Mouse (Mus musculus): ENCODE measurements around the gene Fxyd2. TPM values are rescaled to one million over a fixed set of nuclear protein-coding genes. Genes with fewer than 3 reads are reported as not detected.
A peak's percentile ranks its signal among the peaks of the same experiment; 100 is the strongest.

The Fxyd2 gene
- polyA plus RNA-seq, 1 experiment: 0.64 TPM

DNA sequence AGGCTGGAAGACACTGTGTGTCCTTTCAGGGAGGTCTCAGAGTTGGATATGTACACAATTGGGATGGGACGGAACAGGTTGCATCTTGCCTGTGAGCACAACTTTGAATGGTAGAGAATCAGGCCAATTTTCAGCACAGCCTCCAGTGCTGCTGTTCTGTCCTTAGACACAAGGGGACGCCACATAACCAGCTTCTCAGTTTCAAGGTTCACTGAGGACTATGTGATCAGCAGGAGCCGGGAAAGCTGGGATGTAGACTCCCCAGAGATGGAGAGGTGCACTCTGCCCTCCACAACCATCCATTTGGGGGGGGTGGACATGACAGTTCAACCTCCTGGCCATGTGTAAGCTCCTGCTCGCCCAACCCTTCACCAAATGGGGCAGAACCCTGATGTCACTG lies 16.4 kb downstream of the Fxyd2 start:
- Histone ChIP-seq H3K9me3 (peaks cover 4% of the 10 kb centered on the region; the same call in 1 of the 2 replicates), H3K36me3 (replicated peaks; ENCODE audit: low read length) (no peaks in the 10 kb centered on the region), H3K27me3 (replicated peaks) (peaks cover 49% of the 10 kb centered on the region), H3K4me1 (peaks cover 35% of the 10 kb centered on the region), H3K4me3 (replicated peaks) (no peak overlapping the region)
- no peak for TF ChIP-seq FLI1 (IDR thresholded peaks at IDR 0.05; ENCODE audit: low read length)
- TF ChIP-seq GATA1 (IDR thresholded peaks at IDR 0.05; ENCODE audit: borderline replicate concordance, low read length): no peak

DNA sequence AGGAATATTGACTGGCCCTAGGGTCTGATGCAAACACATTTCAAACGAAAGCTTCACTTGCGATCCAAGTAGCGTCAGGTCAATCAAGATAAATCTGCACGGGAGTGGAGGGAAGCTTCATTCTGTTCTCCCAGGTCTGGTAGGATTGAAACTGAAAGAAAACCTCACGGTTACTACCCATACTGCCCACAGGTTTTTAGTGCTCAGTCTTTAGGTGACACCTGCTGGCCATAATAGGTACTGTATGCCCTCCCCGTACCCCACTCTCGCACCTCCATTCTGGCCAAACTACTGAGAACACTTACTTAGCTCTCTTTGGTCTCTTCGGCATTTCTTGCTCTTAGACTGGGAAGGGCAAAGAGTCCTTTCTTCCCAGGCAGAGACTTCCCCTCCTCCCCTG lies 17.8 kb downstream of the Fxyd2 start:
- Histone ChIP-seq H3K36me3 (replicated peaks; ENCODE audit: low read length) (no peaks in the 10 kb centered on the region), H3K4me1 (peaks cover 28% of the 10 kb centered on the region), H3K27me3 (replicated peaks) (peaks cover 55% of the 10 kb centered on the region), H3K4me3 (replicated peaks) (peak overlapping the region; percentile 90), H3K9me3 (peaks cover 4% of the 10 kb centered on the region; the same call in 1 of the 2 replicates)
- TF ChIP-seq FLI1 (IDR thresholded peaks at IDR 0.05; ENCODE audit: low read length): no peak
- TF ChIP-seq GATA1 (IDR thresholded peaks at IDR 0.05; ENCODE audit: borderline replicate concordance, low read length): no peak

DNA sequence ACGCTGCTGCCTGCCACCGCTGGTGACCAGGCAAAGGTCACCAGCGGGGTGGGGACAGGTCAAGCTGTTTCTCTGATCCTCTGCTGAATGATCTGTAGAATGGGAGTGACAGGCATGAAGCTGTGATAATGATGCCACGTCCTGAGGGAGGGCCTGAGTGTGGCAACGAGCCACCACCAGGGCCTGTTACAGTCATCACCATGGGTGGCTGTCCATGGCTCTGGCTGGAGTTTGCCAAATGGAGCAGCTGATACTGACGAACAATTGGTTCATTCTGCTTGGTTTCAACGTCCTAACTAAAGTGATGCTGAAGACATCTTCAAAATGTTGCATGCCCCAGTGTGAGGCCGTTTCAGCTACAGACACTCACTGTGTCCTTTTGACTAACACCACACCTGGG lies 18.8 kb downstream of the Fxyd2 start:
- peaks cover 60% of the 10 kb centered on the region for H3K27me3 ChIP-seq (replicated peaks)
- H3K9me3 ChIP-seq: peaks cover 4% of the 10 kb centered on the region; the same call in 1 of the 2 replicates
- TF ChIP-seq GATA1 (IDR thresholded peaks at IDR 0.05; ENCODE audit: borderline replicate concordance, low read length): no peak
- TF ChIP-seq FLI1 (IDR thresholded peaks at IDR 0.05; ENCODE audit: low read length): no peak
- peaks cover 25% of the 10 kb centered on the region for H3K4me1 ChIP-seq
- no peak overlapping the region for H3K4me3 ChIP-seq (replicated peaks)
- H3K36me3 ChIP-seq (replicated peaks; ENCODE audit: low read length): no peaks in the 10 kb centered on the region

DNA sequence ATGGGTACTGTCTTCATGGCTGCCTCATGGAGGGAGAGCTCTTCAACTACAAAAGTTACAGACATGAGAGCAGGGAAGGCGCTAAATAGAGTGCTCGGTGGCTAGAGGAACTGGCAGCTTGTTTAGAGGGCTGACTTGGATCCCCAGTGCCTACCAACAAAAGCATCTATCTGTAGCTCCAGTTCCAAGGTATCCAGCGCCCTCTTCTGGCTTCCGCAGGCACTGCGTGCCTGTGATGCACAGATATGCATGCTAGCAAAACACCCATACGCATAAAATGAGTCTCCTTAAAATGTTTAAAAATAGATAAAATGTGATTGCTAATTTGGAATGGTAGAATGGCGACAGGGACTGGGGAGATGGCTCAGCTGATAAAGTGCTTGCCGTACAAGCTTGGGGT lies 21.7 kb downstream of the Fxyd2 start:
- no peak for TF ChIP-seq FLI1 (IDR thresholded peaks at IDR 0.05; ENCODE audit: low read length)
- no peak for TF ChIP-seq GATA1 (IDR thresholded peaks at IDR 0.05; ENCODE audit: borderline replicate concordance, low read length)
- peaks cover 68% of the 10 kb centered on the region for H3K27me3 ChIP-seq (replicated peaks)
- no peaks in the 10 kb centered on the region for H3K36me3 ChIP-seq (replicated peaks; ENCODE audit: low read length)
- H3K4me3 ChIP-seq (replicated peaks): no peak overlapping the region
- H3K4me1 ChIP-seq: peaks cover 20% of the 10 kb centered on the region
- peaks cover 4% of the 10 kb centered on the region; the same call in 1 of the 2 replicates for H3K9me3 ChIP-seq

DNA sequence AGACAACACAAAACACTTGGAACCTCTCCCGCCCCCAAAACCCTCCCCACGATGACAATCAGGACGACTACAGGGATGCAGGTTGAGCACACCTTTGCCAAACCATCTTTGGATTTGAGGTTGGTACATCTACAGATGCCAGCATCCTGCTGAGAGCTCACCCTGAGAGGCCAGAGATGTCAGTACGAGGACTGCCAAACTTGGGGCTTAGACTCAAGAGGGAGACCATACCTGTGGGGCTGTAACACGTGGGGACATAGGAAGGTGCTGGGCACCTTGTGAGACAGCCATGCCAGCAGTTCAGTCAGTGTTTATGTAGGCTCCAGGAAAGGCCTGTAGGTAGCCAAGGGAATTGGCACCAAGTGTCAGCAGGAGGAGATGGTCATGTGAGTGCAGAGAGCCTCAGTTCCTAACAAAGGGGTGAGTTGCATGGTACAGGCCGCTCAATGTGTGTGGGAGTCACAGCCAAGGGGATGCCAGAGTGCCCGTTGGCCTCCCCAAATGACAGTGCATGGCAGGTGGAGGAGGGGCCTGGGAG lies 23.4 kb downstream of the Fxyd2 start:
- Histone ChIP-seq H3K4me1 (peaks cover 4% of the 10 kb centered on the region; the same call in 1 of the 2 replicates), H3K4me3 (replicated peaks) (no peak overlapping the region), H3K36me3 (replicated peaks; ENCODE audit: low read length) (no peaks in the 10 kb centered on the region), H3K9me3 (peaks cover 4% of the 10 kb centered on the region; the same call in 1 of the 2 replicates), H3K27me3 (replicated peaks) (peaks cover 76% of the 10 kb centered on the region)
- TF ChIP-seq GATA1 (IDR thresholded peaks at IDR 0.05; ENCODE audit: borderline replicate concordance, low read length) (no peak), FLI1 (IDR thresholded peaks at IDR 0.05; ENCODE audit: low read length) (no peak)

DNA sequence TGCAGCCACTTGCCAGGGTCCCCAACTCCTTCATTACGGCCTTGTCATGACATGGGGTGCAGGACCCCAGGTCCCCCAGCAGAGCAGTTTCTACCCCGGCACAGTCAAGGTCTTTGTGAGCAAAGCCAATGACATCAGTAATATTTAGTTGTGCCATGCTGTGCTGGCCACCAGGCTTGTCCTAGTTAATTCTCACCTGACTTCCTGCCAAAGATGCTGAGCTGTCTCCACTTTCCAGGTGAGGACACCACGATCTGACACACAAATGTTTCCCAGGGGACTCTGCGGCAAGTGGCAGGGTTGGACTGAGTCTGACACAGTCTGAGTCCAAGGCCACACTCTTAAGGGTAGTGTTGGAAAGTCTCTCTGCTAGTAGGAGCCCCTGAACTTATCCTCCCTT lies 27.0 kb downstream of the Fxyd2 start, which contains the start of gene Dscaml1:
Gene Dscaml1, plus strand, starts transcription at position 173 of the 400 bp plus-strand sequence.
- no peaks in the 10 kb centered on the region for H3K36me3 ChIP-seq (replicated peaks; ENCODE audit: low read length)
- TF ChIP-seq FLI1 (IDR thresholded peaks at IDR 0.05; ENCODE audit: low read length) (no peak), GATA1 (IDR thresholded peaks at IDR 0.05; ENCODE audit: borderline replicate concordance, low read length) (no peak)
- peaks cover 76% of the 10 kb centered on the region for H3K27me3 ChIP-seq (replicated peaks)

DNA sequence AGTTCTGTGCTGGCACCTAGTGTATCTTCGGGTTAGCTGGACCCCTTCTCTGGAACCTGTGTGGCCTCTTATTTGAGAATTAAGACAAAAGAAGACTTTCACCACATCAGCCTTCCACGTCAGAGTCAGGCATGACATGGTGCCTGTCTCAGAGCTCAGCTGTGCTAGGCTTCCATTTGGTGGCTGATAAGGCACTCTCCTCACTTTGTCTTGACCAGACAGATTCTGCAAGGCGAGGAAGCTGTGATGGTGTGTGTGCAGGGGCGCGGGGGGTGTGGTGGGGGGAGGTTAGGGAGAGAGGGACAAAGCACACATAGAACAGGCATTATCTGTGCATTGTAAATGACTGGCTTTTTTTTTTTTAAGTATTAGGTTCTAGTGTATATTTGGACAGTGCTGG lies 29.9 kb downstream of the Fxyd2 start:
- no peak overlapping the region for H3K4me3 ChIP-seq (replicated peaks)
- peaks cover 14% of the 10 kb centered on the region for H3K4me1 ChIP-seq
- peaks cover 83% of the 10 kb centered on the region for H3K27me3 ChIP-seq (replicated peaks)
- H3K9me3 ChIP-seq: no peaks in the 10 kb centered on the region
- TF ChIP-seq FLI1 (IDR thresholded peaks at IDR 0.05; ENCODE audit: low read length): no peak
- TF ChIP-seq GATA1 (IDR thresholded peaks at IDR 0.05; ENCODE audit: borderline replicate concordance, low read length): no peak
- no peaks in the 10 kb centered on the region for H3K36me3 ChIP-seq (replicated peaks; ENCODE audit: low read length)

More for the DNA sequence above, 27.0 kb downstream of the Fxyd2 start, which contains the start of gene Dscaml1:
- no peak within 1 kb of the TSS for H3K4me3 ChIP-seq (replicated peaks)
- H3K9me3 ChIP-seq: no peaks in the 10 kb centered on the region
- peaks cover 14% of the 10 kb centered on the region for H3K4me1 ChIP-seq

DNA sequence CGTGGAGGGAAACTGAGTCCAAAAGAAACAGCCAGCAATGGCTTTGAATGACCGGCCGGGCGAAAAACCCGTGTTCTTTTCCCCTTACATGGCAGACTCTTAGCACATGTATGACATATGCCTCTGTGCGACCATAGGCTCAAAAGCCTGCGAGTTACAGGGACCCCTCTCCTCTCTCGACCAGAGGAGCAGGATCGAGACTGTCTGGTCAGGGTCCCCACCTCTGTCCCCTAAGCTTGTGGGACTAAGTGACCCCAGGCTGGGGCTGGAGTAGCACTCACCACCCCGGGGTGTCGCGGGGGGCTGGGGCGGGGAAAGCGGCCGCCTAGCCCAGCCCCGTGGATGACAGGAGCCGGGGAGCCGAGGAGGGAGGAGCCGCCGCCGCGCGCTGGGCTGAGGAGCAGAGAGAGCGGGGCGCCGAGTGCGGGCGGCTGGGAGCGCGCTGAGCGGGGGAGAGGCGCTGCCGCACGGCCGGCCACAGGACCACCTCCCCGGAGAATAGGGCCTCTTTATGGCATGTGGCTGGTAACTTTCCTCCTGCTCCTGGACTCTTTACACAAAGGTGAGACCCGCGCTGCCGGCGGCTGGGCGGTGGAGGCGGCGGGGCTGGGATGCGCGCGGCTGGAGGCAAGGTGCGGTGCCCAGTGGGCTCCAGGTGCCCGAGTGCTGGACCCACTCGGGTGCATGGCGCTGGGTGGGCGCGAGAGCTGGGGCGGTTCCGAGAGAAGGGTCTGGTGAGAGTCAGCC lies 30.7 kb downstream of the Fxyd2 start:
- H3K4me1 ChIP-seq: peaks cover 14% of the 10 kb centered on the region
- H3K27me3 ChIP-seq (replicated peaks): peaks cover 85% of the 10 kb centered on the region
- H3K9me3 ChIP-seq: no peaks in the 10 kb centered on the region
- H3K36me3 ChIP-seq (replicated peaks; ENCODE audit: low read length): no peaks in the 10 kb centered on the region
- TF ChIP-seq FLI1 (IDR thresholded peaks at IDR 0.05; ENCODE audit: low read length) (no peak), GATA1 (IDR thresholded peaks at IDR 0.05; ENCODE audit: borderline replicate concordance, low read length) (no peak)
- peak overlapping the region; percentile 42 for H3K4me3 ChIP-seq (replicated peaks)

DNA sequence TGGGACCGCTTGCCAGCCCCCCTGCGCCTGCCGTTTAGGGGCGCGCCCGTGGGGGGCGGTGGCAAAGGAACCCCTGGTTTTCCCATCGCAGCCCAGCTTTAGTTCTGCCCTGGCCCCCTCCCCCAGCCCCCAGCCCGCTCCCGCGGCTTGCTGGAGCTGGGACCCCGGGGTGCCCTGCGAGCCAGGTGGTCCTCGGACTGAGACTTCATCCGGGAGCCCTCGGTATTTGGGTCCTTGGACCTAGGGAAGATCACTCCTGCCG lies 31.2 kb downstream of the Fxyd2 start:
- no peaks in the 10 kb centered on the region for H3K36me3 ChIP-seq (replicated peaks; ENCODE audit: low read length)
- H3K27me3 ChIP-seq (replicated peaks): peaks cover 87% of the 10 kb centered on the region
- H3K9me3 ChIP-seq: no peaks in the 10 kb centered on the region
- peaks cover 14% of the 10 kb centered on the region for H3K4me1 ChIP-seq
- TF ChIP-seq FLI1 (IDR thresholded peaks at IDR 0.05; ENCODE audit: low read length) (no peak), GATA1 (IDR thresholded peaks at IDR 0.05; ENCODE audit: borderline replicate concordance, low read length) (no peak)
- H3K4me3 ChIP-seq (replicated peaks): no peak overlapping the region

DNA sequence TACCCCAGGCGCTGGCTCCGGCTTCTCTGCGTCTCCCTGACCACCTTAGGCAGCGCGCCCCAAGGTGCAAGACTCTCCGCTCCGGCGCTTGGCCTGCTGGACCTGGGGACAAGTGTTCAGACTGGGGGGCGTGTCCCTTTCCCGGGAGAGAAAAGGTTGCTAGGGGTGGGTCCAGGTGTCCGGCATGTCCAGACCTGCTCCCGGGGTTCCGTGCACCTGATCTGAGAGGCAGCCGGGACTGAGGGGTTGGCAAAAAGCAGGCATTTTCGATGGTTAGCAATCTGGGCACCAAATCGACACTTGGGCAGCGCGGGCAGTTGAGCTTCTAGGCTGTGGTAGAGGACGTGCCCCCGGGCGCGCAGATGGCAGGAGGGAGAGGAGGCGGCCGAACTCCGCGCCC lies 31.7 kb downstream of the Fxyd2 start:
- TF ChIP-seq GATA1 (IDR thresholded peaks at IDR 0.05; ENCODE audit: borderline replicate concordance, low read length) (no peak), FLI1 (IDR thresholded peaks at IDR 0.05; ENCODE audit: low read length) (no peak)
- Histone ChIP-seq H3K36me3 (replicated peaks; ENCODE audit: low read length) (no peaks in the 10 kb centered on the region), H3K9me3 (no peaks in the 10 kb centered on the region), H3K4me3 (replicated peaks) (no peak overlapping the region), H3K27me3 (replicated peaks) (peaks cover 88% of the 10 kb centered on the region), H3K4me1 (peaks cover 14% of the 10 kb centered on the region)

Measured in megakaryocyte, embryonic 14.5 days (primary cell).